Mouse (Mus musculus) mature B cell (primary cell): ENCODE results near the gene Tcf7.
"Not testable (repeated sequence)": the region's sequence is repeated elsewhere in the genome, so short reads cannot be mapped to it uniquely, and the experiment has no call there.

Source experiments
- in situ Hi-C: fragments of 300-500 bp; cut with MboI; formaldehyde crosslinking; loops from 2 replicates; pipeline ENCODE4 v1.14.3; 2019

Gene Tcf7

GRCm38 (mm10) chr11:52227466-52228226 is 55.2 kb downstream of the Tcf7 start:
- in situ Hi-C loops: no loop called here

GRCm38 (mm10) chr11:52227053-52227452 is 55.8 kb downstream of the Tcf7 start:
- in situ Hi-C loops: no loop called here

GRCm38 (mm10) chr11:52225986-52226599 is 56.7 kb downstream of the Tcf7 start:
- in situ Hi-C loops: no loop called here

GRCm38 (mm10) chr11:52223968-52224682 is 58.7 kb downstream of the Tcf7 start:
- in situ Hi-C loops: no loop called here

GRCm38 (mm10) chr11:52222891-52223290 is 59.9 kb downstream of the Tcf7 start:
- in situ Hi-C loops: no loop called here

- in situ Hi-C loops: not testable (repeated sequence)
Measured at GRCm38 (mm10) chr11:52221921-52222320, 60.9 kb downstream of the Tcf7 start.

- in situ Hi-C loops: no loop called here
Measured at GRCm38 (mm10) chr11:52220282-52220681, 62.5 kb downstream of the Tcf7 start.

- in situ Hi-C loops: no loop called here
Measured at GRCm38 (mm10) chr11:52213887-52214286, 68.9 kb downstream of the Tcf7 start, which contains the start of gene Olfr1371. Olfr1371 (minus strand) TSS chr11:52213987.
